Mouse (Mus musculus): ENCODE measurements around the gene Gbp3.

DNA sequence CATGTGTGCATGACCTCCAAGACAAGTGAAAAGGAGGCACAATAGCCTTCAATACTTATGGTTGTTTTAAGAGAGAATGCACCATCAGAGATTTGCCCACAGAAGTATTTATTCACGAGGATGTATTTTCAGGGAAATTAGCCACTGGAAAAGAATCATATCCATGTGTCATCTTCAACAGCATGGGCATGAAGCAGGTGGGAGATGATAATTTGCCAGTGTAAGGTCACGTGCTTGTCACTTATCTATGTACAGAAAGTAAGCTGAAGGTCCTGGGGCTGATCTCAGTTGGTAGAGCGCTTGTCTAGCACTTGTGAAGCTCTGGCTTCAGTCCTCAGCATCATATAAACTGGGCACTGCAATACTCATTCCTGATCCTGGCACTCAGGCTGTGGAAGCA lies 28.2 kb upstream of the Gbp3 start:
- TF ChIP-seq TAL1 (conservative IDR thresholded peaks at IDR 0.05; ENCODE audit: low read depth, low read length) (no peak), CTCF (IDR thresholded peaks at IDR 0.05; ENCODE audit: low read depth, low read length) (no peak), POLR2AphosphoS5 (IDR thresholded peaks at IDR 0.05; ENCODE audit: insufficient replicate concordance, low read depth, low read length) (no peak)
